Mouse (Mus musculus) olfactory bulb, adult 2 months (tissue): ENCODE results near the gene Dleu7. TPM values are rescaled to one million over a fixed set of nuclear protein-coding genes. Genes with fewer than 3 reads are reported as not detected.

ENCODE experiments used
- H3K27ac ChIP-seq: fragments of 200-500 bp; 2 replicates; pipeline ENCODE4 v1.5.1; 2012; ENCODE audit warnings: low read depth, low read length; ENCODE audit not compliant: insufficient read depth
- H3K4me1 ChIP-seq: fragments of 200-500 bp; 2 replicates; pipeline ENCODE4 v1.6.1; 2012; ENCODE audit warnings: low read length; ENCODE audit not compliant: control insufficient read depth, insufficient read depth
- H3K4me3 ChIP-seq: fragments of 200-500 bp; 2 replicates; pipeline ENCODE4 v1.5.1; 2012; ENCODE audit warnings: mild to moderate bottlenecking, low read depth, low read length, moderate library complexity; ENCODE audit not compliant: insufficient read depth
- CTCF ChIP-seq: fragments of 200-500 bp; IDR thresholded peaks from 2 replicates; pipeline ENCODE4 v1.5.1; 2012; ENCODE audit warnings: low read depth, mild to moderate bottlenecking, low read length, moderate library complexity; ENCODE audit not compliant: insufficient read depth
- POLR2A ChIP-seq: fragments of 200-500 bp; IDR thresholded peaks from 2 replicates; pipeline ENCODE4 v1.6.1; 2012; ENCODE audit warnings: mild to moderate bottlenecking, low read depth, low read length, moderate library complexity; ENCODE audit not compliant: insufficient read depth
- WGBS: fragments of 180-500 bp; shearing (Covaris S2); methylation state at CpG from one replicate; pipeline ENCODE4 v1.1.7; 2018; 5-methylcytosine and 5-hydroxymethylcytosine counted together
- polyA plus RNA-seq: library from polyadenylated mRNA; stranded (reverse); fragments of >200 nt; gene quantifications from 2 replicates; pipeline ENCODE4 v1.2.4, GENCODE M21; 2012; ENCODE audit warnings: low replicate concordance; ENCODE audit not compliant: missing spikeins, insufficient read depth, insufficient read length

The Dleu7 gene
- polyA plus RNA-seq, 1 experiment, result not detected

DNA sequence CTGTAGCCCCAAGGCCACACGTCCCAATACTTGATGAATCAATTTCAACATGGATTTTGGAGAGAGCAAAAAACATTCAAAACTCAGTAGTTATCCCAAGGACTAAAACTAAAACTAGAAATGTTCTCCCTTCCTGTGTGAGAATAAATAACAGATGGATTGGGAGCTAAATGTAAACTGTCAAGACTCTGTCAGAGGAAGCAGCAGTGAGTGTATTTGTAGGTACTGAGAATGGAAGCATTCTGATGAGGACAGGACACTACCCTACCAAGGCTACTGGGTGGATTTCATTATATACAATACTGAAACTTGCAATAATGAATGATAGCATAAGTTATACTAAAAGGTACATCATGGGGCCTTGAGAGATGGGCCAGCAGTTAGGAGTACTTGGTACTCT is 6.0 kb upstream of the Dleu7 start:
- Histone ChIP-seq H3K4me1 (no peaks in the 10 kb centered on the region), H3K27ac (no peak overlapping the region), H3K4me3 (no peak overlapping the region)
- no peak for TF ChIP-seq POLR2A
- TF ChIP-seq CTCF, result no peak
- WGBS, result 95% methylated on average over 1 of the region's 1 CpGs

DNA sequence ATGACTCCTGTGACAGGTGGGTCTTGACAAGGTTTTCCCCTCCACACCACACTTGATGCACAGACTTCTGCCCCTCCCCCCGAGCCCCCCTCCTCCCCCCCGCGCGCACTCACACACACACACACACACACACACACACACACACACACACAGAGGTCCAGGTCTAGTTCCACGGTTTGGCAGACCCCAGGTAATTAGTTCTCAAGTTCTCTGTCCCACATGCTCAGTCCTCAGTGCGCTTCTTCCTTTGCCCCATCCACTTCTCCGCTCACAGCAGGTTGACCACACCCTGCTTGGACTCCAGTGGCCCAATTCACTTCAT is 720 bp downstream of the Dleu7 start:
- WGBS, result 29% methylated on average over 7 of the region's 7 CpGs
- Histone ChIP-seq H3K4me3 (peak overlapping the region; percentile 57), H3K27ac (no peak overlapping the region; the same call in 1 of the 2 replicates), H3K4me1 (peaks cover 10% of the 10 kb centered on the region)
- no peak for TF ChIP-seq CTCF
- no peak for TF ChIP-seq POLR2A

DNA sequence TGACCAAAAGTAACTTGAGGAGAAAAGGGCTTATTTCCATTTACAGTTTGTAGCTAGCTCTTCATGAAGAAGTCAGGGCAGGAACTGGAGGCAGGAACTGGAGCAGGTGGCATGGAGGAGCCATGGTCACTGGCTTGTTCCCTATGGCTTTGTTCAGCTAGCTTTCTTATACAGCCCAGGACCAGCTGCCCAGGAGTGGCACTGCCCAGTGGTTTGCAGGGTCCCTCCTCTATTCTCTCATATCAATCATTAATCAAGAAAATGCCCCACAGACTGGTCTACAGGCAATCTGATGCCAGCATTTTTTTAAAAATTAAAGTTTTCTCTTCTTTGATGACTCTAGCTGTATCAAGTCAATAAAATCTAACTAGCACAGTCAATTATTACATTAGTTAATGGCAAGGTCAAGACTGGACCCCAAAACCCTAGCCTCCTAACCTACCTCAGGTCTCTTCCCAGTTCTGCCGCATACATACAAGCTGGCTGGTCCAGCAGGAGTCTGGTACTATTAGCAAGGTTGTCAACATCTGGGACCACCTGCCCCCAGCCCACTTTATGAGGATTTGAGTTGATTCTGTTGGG is 1.4 kb downstream of the Dleu7 start:
- H3K27ac ChIP-seq, result no peak overlapping the region
- TF ChIP-seq CTCF (no peak), POLR2A (no peak)
- WGBS, result 100% methylated on average over 1 of the region's 1 CpGs
- H3K4me1 ChIP-seq, result peaks cover 10% of the 10 kb centered on the region
- H3K4me3 ChIP-seq, result no peak overlapping the region

DNA sequence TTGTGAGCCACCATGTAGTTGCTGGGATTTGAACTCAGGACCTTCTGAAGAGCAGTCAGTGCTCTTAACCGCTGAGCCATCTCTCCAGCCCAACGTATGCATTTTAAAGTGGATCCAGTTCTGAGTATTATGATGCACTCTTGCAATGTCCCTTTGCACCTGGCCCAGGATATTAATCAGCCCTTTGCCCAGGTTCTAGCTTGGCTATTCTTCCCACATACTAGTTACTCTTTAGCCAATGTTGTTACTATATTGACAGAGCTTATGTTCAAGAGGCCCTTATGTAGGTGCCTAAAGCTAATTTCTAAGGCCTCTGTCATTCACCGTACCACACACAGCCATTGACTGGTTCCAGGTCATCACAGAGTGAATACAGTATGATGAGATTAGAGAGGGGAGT is 4.1 kb downstream of the Dleu7 start:
- TF ChIP-seq POLR2A (no peak), CTCF (no peak)
- Histone ChIP-seq H3K27ac (no peak overlapping the region), H3K4me3 (no peak overlapping the region), H3K4me1 (peaks cover 10% of the 10 kb centered on the region)
- WGBS, result 95% methylated on average over 3 of the region's 3 CpGs

DNA sequence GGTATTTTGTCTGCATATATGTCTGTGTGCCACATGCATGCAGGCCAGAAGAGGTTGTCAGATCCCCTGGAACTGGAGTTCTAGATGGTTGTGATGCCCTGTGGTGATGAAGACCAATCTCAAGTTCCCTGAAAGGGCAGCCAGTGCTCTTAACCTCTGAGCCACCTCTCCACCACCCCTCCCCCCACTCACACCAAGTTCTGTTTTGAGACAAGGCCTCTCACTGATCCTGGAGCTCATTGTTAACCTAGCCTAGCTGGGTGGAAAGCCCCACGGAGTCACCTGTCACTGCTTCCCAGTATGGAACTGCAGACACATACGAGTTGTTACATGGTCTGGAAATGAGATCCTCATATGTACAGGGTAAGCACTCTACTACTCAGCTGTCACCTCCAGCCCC is 9.9 kb downstream of the Dleu7 start:
- WGBS, result 78% methylated on average over 2 of the region's 2 CpGs
- TF ChIP-seq POLR2A, result no peak
- TF ChIP-seq CTCF, result no peak
- H3K4me1 ChIP-seq, result no peaks in the 10 kb centered on the region
- no peak overlapping the region for H3K4me3 ChIP-seq
- H3K27ac ChIP-seq, result no peak overlapping the region

DNA sequence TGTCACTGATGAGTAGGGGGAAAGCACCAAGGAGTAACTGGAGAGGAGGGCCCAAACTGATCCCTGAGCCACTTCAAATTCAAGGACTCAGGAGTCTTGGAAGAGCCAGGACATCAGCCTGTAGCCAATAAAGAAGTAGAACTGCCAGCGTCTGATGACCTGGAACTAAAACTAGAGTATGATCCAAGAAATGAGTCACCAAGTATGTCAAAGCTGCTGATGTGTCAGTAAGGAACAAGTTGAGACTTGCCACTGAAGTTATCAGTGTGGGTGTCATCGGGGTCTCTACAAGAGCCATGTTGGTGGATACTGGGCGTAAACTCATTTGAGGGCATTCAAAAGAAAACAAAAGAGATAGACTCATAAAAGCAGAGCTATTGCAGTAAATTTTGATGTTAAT is 19.2 kb downstream of the Dleu7 start:
- H3K27ac ChIP-seq, result no peak overlapping the region

DNA sequence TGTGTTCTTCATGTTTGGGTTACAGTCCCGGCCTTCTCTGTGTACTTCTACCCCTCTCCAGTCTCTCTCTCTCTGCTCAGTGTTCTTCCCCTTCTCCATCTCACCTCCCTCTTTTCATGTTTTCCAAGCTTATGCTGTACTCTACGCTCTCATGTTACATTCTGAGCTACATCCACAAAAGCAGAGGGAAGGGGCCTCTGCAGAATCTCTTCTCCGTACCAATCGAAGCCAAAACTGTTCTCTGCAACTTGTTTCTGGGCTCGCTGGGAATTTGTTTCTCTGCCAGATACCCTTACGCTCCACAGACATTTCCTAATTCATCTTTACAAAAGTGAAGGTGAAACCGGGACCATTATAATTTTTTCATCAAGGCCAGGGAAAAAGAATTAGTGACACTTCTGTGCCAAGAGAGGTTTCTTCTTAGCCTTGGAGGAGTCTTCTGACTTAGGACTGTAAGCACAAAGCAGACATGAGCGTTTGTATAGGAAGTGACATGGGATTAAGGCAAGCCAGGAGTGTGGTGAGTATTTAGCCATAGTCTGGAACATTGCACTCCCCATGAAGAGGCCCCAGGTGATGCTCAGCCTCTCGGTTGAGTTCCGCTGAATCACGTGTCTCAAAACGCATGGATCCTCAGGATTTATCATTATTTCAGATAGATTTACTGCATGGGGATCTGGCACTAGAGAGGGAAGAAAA is 22.0 kb downstream of the Dleu7 start:
- Histone ChIP-seq H3K27ac (no peak overlapping the region), H3K4me3 (no peak overlapping the region), H3K4me1 (no peaks in the 10 kb centered on the region)
- 75% methylated on average over 12 of the region's 12 CpGs for WGBS
- TF ChIP-seq CTCF (no peak), POLR2A (no peak)

More for the DNA sequence above, 19.2 kb downstream of the Dleu7 start:
- H3K4me1 ChIP-seq, result no peaks in the 10 kb centered on the region
- no peak overlapping the region for H3K4me3 ChIP-seq
- 92% methylated on average over 3 of the region's 3 CpGs for WGBS
- TF ChIP-seq POLR2A, result no peak
- TF ChIP-seq CTCF, result no peak

DNA sequence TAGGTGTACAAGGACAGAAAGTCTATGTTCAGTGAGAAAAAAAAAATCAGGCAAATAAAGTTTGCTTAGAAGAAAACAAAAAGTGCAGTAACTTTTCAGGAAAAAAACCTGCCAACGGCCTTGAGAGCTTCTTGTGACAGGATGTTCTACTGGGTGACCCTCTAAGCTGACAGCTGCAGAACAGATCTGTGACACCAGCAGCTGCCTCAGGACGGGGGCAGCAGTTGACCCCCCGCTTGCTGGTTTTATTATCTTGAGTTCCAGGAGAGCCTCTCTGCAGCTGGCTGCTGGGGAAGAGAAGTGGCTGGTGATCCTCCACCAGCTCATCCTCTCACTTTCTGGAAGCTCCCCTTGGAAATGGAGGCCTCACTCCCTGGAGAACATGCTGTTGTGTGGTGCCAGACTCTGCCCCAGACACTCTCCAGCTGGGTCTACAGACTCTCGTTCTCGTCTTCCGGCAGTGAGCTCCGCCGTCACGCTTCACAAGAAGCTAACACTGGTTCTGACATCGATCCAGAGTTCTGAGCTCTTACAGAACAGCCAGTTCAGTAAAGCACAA is 33.8 kb downstream of the Dleu7 start:
- Histone ChIP-seq H3K4me3 (no peak overlapping the region), H3K27ac (no peak overlapping the region), H3K4me1 (no peaks in the 10 kb centered on the region)
- TF ChIP-seq CTCF (no peak), POLR2A (no peak)
- WGBS, result 62% methylated on average over 10 of the region's 10 CpGs

DNA sequence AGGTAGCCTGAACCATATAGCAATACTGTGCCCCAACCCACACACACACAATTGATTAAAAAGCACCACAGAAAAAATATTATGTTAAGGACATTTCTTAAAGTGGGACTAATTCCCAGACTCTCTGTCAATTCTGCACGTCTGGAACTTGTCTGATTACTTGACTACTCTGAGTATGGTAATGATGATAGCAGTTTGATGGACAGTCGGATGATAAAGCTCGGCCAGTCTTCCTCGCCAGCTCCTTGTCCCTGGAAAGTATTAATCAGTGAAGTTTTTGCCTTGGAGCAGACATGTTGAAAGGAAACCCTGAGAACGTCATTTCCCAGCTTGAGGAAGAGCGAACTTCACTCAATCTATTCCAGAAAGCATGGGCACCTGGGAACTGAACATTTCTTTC is 34.7 kb downstream of the Dleu7 start:
- 84% methylated on average over 6 of the region's 6 CpGs for WGBS
- TF ChIP-seq CTCF (no peak), POLR2A (no peak)
- H3K4me3 ChIP-seq, result no peak overlapping the region
- no peak overlapping the region for H3K27ac ChIP-seq
- no peaks in the 10 kb centered on the region for H3K4me1 ChIP-seq

DNA sequence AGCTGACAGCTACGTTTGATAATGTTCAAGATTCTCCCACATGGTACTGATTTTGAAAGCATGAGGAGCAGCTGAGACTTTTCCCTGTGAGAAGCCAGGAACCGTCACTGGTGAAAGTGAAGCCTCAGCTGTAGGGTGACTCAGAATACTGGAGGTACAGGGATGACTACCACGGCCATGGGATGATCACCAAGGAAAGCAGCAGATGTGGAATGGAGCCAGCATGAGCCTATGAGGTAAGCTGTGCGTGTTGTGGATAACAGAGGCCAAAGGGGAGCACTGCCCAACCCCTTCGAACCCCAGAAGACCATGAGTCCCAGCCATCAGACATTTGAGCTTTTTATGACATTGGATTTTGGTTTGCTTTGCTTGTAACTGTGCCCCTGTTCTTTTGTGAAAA is 36.8 kb downstream of the Dleu7 start:
- no peak for TF ChIP-seq CTCF
- WGBS, result 81% methylated on average over 5 of the region's 5 CpGs

More for the DNA sequence above, 36.8 kb downstream of the Dleu7 start:
- H3K27ac ChIP-seq, result no peak overlapping the region
- no peaks in the 10 kb centered on the region for H3K4me1 ChIP-seq
- no peak overlapping the region for H3K4me3 ChIP-seq
